Mouse (Mus musculus): ENCODE data around the gene Adamts2. TPM values are rescaled to one million over a fixed set of nuclear protein-coding genes. Genes with fewer than 3 reads are reported as not detected.

Adamts2 gene
- polyA plus RNA-seq, 1 experiment from 2014 or later = 13.6 TPM

GRCm38 (mm10) chr11:50624720-50625119 is 22.8 kb downstream of the Adamts2 start:
- Histone ChIP-seq H3K4me3 (replicated peaks) (no peak overlapping the region), H3K9ac (no peak overlapping the region), H3K27me3 (replicated peaks) (no peaks in the 10 kb centered on the region), H3K9me3 (no peaks in the 10 kb centered on the region), H3K27ac (no peak overlapping the region), H3K4me1 (peaks cover 30% of the 10 kb centered on the region), H3K36me3 (no peaks in the 10 kb centered on the region), H3K4me2 (no peak overlapping the region)
- WGBS = 56% methylated on average over 5 of the region's 5 CpGs
- ATAC-seq (ENCODE audit: insufficient read depth, low FRiP score, low read depth) = no peak

GRCm38 (mm10) chr11:50628915-50629314 is 27.0 kb downstream of the Adamts2 start:
- H3K27ac ChIP-seq = no peak overlapping the region
- no peak overlapping the region for H3K9ac ChIP-seq
- H3K9me3 ChIP-seq = no peaks in the 10 kb centered on the region
- no peak for ATAC-seq (ENCODE audit: insufficient read depth, low FRiP score, low read depth)
- no peak overlapping the region for H3K4me2 ChIP-seq
- no peaks in the 10 kb centered on the region for H3K27me3 ChIP-seq (replicated peaks)
- WGBS = 48% methylated on average over 3 of the region's 3 CpGs
- H3K4me3 ChIP-seq (replicated peaks) = no peak overlapping the region
- no peaks in the 10 kb centered on the region for H3K36me3 ChIP-seq
- peaks cover 23% of the 10 kb centered on the region for H3K4me1 ChIP-seq

DNA sequence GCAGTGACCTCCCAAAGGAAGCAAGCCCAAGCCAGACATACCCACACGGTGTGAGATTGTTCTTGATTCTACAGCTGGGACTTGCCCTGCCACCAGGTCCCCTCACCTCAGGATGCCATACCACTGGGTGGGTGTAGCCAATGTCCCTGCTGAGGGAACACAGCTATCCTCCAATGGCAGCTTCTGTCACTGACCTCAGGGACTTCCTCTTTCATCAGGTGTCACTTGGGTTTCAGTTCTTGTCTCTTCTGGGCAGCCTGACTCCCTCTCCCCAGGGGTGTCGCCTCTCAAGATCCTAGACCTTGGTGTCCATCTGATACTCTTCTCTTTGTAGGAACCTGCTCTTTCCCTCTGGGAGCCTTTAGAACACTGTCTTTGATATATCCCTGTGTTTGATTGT is 28.6 kb downstream of the Adamts2 start:
- no peak overlapping the region for H3K27ac ChIP-seq
- WGBS = 80% methylated on average over 2 of the region's 2 CpGs

DNA sequence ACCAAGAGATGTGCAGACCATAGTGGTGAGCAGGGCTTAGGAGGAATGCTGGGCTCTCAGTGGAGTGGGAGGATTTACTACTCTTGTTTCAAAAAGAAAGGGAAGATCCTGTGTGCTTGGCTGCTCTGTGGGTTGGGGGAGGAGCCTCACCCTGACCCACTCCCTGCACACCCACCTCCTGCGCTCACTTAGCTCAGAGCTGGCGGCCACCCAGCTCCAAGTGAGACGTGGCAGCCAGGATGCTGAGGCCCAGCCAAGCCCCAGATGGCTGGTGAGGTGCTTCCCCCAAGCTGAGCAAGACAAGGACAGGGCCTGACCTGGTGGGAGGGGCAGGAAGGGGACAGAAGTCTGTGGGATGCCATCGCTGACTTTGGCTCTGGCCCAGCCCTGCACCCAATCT is 30.4 kb downstream of the Adamts2 start:
- Histone ChIP-seq H3K9ac (no peak overlapping the region), H3K27me3 (replicated peaks) (no peaks in the 10 kb centered on the region), H3K4me3 (replicated peaks) (no peak overlapping the region), H3K27ac (peak overlapping the region; percentile 59), H3K36me3 (no peaks in the 10 kb centered on the region), H3K4me2 (no peak overlapping the region), H3K4me1 (peaks cover 24% of the 10 kb centered on the region), H3K9me3 (no peaks in the 10 kb centered on the region)
- ATAC-seq (ENCODE audit: insufficient read depth, low FRiP score, low read depth) = peak; percentile 75; the same call in 1 of the 2 replicates
- WGBS = 29% methylated on average over 4 of the region's 4 CpGs

More for the DNA sequence above, 28.6 kb downstream of the Adamts2 start:
- H3K27me3 ChIP-seq (replicated peaks) = no peaks in the 10 kb centered on the region
- H3K36me3 ChIP-seq = no peaks in the 10 kb centered on the region
- peaks cover 22% of the 10 kb centered on the region for H3K4me1 ChIP-seq
- no peak overlapping the region for H3K4me2 ChIP-seq
- ATAC-seq (ENCODE audit: insufficient read depth, low FRiP score, low read depth) = no peak
- no peak overlapping the region for H3K9ac ChIP-seq
- no peak overlapping the region for H3K4me3 ChIP-seq (replicated peaks)
- H3K9me3 ChIP-seq = no peaks in the 10 kb centered on the region

- 28% methylated on average over 2 of the region's 2 CpGs for WGBS
- H3K27ac ChIP-seq = peak overlapping the region; percentile 85
Measured at GRCm38 (mm10) chr11:50635051-50635590, 33.2 kb downstream of the Adamts2 start.

DNA sequence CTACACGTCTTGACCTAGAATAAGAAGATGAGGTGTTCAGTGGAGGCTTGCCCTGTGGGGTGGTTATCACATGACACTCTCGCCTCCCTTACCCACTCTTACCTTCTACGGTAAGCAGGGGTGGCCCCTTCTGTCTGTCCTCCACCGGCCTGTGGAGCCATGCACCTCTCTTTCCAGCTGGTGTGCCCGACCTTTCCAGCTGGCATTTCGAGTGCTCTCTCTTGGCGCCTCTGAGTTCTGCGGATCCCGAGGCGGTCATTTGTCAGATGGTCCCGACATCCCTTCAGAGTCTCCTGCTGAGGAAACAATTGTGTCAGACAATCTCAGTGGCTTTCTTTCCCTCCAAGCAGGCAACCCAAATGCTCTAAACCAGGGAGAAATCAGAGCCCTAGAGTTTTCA is 35.1 kb downstream of the Adamts2 start:
- peaks cover 14% of the 10 kb centered on the region for H3K4me1 ChIP-seq
- no peaks in the 10 kb centered on the region for H3K36me3 ChIP-seq
- no peak overlapping the region for H3K4me2 ChIP-seq
- no peaks in the 10 kb centered on the region for H3K9me3 ChIP-seq
- no peak overlapping the region for H3K27ac ChIP-seq
- ATAC-seq (ENCODE audit: insufficient read depth, low FRiP score, low read depth) = no peak
- H3K4me3 ChIP-seq (replicated peaks) = no peak overlapping the region
- WGBS = 92% methylated on average over 11 of the region's 11 CpGs
- no peaks in the 10 kb centered on the region for H3K27me3 ChIP-seq (replicated peaks)
- no peak overlapping the region for H3K9ac ChIP-seq

More at GRCm38 (mm10) chr11:50635051-50635590, 33.2 kb downstream of the Adamts2 start:
- H3K9ac ChIP-seq = no peak overlapping the region
- no peaks in the 10 kb centered on the region for H3K9me3 ChIP-seq
- H3K4me3 ChIP-seq (replicated peaks) = no peak overlapping the region
- H3K36me3 ChIP-seq = no peaks in the 10 kb centered on the region
- no peak overlapping the region for H3K4me2 ChIP-seq
- peak; percentile 33 for ATAC-seq (ENCODE audit: insufficient read depth, low FRiP score, low read depth)
- H3K27me3 ChIP-seq (replicated peaks) = no peaks in the 10 kb centered on the region
- H3K4me1 ChIP-seq = peaks cover 24% of the 10 kb centered on the region

DNA sequence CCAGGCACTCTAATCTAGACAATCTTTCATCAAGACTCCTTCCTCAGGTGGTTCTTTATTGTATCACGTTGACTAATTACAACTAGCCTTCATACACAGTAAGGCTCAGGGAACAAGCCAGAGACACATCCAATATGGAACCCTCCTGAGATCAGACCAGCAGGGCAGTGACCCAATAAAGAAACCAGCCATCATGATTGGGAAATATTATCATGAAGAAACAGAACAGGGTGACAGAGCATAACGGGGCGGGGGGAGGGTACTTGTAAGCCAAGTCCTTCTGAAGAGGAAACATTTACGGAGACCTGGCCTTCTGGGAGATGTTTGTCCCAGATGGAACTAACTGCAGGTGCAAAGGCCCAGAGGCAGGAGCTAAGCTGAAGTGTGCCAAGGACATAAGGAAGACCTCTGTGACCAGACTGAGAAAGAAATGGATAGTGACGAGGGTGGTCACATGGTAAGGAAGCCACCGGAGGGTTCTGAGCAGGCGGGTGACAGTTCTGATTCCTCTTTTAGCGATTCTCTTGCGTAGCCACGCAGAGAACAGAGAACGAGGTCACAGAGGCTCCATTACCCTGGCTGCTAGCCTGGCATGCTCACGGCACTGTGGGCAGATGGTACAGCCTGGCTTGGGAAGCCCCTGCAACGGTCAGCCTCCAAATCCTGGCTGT is 36.4 kb downstream of the Adamts2 start:
- WGBS = 94% methylated on average over 13 of the region's 13 CpGs

DNA sequence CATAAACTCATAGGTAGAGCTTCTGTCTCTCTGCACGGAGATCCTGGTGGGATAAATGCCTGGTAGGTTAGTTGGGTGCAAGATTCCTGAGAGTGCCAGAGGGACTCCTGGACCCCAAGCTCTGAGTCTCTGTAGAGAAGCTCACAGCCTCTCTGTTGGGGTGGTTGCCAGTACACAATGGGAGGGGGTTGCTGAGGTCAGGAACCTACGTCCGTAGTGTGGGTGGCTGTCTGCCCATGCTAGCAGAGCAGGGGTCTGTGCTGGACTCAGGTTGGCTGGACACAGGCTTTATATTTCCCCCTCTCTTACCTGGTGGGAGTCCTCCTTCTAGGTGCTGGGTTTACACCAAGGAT is 37.0 kb downstream of the Adamts2 start:
- ATAC-seq (ENCODE audit: insufficient read depth, low FRiP score, low read depth) = no peak
- Histone ChIP-seq H3K27ac (no peak overlapping the region), H3K9me3 (no peaks in the 10 kb centered on the region), H3K27me3 (replicated peaks) (no peaks in the 10 kb centered on the region), H3K4me1 (peaks cover 11% of the 10 kb centered on the region), H3K9ac (no peak overlapping the region), H3K4me3 (replicated peaks) (no peak overlapping the region), H3K4me2 (no peak overlapping the region), H3K36me3 (no peaks in the 10 kb centered on the region)
- 83% methylated on average over 3 of the region's 3 CpGs for WGBS

More for the DNA sequence above, 36.4 kb downstream of the Adamts2 start:
- H3K36me3 ChIP-seq = no peaks in the 10 kb centered on the region
- H3K9ac ChIP-seq = no peak overlapping the region
- no peak for ATAC-seq (ENCODE audit: insufficient read depth, low FRiP score, low read depth)
- H3K4me3 ChIP-seq (replicated peaks) = no peak overlapping the region
- no peak overlapping the region for H3K27ac ChIP-seq
- no peak overlapping the region for H3K4me2 ChIP-seq
- peaks cover 11% of the 10 kb centered on the region for H3K4me1 ChIP-seq
- H3K27me3 ChIP-seq (replicated peaks) = no peaks in the 10 kb centered on the region
- H3K9me3 ChIP-seq = no peaks in the 10 kb centered on the region

DNA sequence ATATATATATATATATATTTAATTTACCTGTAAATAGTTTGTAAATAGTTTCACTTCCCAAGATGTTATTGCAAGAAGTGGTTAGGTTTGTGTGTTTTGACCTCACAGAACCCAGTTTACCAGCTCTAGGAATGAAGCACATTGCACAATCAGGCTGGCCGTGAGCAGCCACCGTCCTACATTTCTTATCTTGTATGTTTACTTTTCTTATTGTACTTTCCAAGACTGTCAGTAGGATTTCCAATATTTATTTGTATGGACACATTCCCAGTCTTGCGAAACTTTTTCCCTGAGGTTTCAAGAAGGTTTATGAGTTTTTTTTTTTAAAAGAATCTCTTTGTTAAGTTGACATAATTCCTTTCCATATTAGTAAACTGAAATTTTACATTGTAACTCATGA is 40.7 kb downstream of the Adamts2 start:
- Histone ChIP-seq H3K4me1 (peaks cover 8% of the 10 kb centered on the region; the same call in 1 of the 2 replicates), H3K9ac (no peak overlapping the region), H3K27me3 (replicated peaks) (no peaks in the 10 kb centered on the region), H3K4me3 (replicated peaks) (no peak overlapping the region), H3K27ac (no peak overlapping the region), H3K9me3 (no peaks in the 10 kb centered on the region), H3K4me2 (no peak overlapping the region), H3K36me3 (no peaks in the 10 kb centered on the region)
- 26% methylated on average over 3 of the region's 3 CpGs for WGBS
- no peak for ATAC-seq (ENCODE audit: insufficient read depth, low FRiP score, low read depth)

- H3K4me1 ChIP-seq = peaks cover 8% of the 10 kb centered on the region; the same call in 1 of the 2 replicates
- H3K36me3 ChIP-seq = no peaks in the 10 kb centered on the region
- H3K4me3 ChIP-seq (replicated peaks) = no peak overlapping the region
- no peak overlapping the region for H3K9ac ChIP-seq
- peak overlapping the region; percentile 73 for H3K27ac ChIP-seq
- 19% methylated on average over 4 of the region's 4 CpGs for WGBS
- peak; percentile 88 for ATAC-seq (ENCODE audit: insufficient read depth, low FRiP score, low read depth)
- no peak overlapping the region for H3K4me2 ChIP-seq
- no peaks in the 10 kb centered on the region for H3K27me3 ChIP-seq (replicated peaks)
- H3K9me3 ChIP-seq = peaks cover 2% of the 10 kb centered on the region; the same call in 1 of the 2 replicates
Measured at GRCm38 (mm10) chr11:50646148-50646547, 44.3 kb downstream of the Adamts2 start.

GRCm38 (mm10) chr11:50648143-50648807 is 46.4 kb downstream of the Adamts2 start:
- Histone ChIP-seq H3K4me2 (no peak overlapping the region), H3K4me1 (peaks cover 8% of the 10 kb centered on the region; the same call in 1 of the 2 replicates), H3K9ac (no peak overlapping the region), H3K27me3 (replicated peaks) (no peaks in the 10 kb centered on the region), H3K4me3 (replicated peaks) (no peak overlapping the region), H3K9me3 (peaks cover 2% of the 10 kb centered on the region; the same call in 1 of the 2 replicates), H3K27ac (no peak overlapping the region), H3K36me3 (no peaks in the 10 kb centered on the region)
- 87% methylated on average over 4 of the region's 4 CpGs for WGBS
- ATAC-seq (ENCODE audit: insufficient read depth, low FRiP score, low read depth) = no peak

DNA sequence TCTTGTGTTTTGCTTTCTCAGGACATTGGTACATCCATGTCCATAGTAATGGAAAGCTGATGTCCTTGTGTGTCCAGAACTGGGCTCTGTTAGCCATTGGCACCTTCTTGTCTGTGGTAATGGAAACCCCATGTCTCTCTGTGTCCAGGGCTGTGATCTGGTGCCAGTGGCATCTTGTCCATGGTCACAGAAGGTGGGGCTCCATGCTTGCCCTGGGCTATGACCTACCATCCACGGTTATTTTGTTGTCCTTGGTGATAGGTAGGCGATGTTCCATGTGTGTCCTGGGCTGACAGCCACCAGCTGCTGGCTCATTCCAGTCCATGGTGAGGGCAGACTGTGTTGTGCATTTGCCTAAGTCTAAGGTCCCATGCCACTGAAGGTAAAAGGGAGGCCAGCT is 48.2 kb downstream of the Adamts2 start:
- H3K27ac ChIP-seq = no peak overlapping the region
- H3K4me3 ChIP-seq (replicated peaks) = no peak overlapping the region
- H3K36me3 ChIP-seq = no peaks in the 10 kb centered on the region
- peaks cover 14% of the 10 kb centered on the region; the same call in 1 of the 2 replicates for H3K4me1 ChIP-seq
- no peak overlapping the region for H3K4me2 ChIP-seq
- H3K9ac ChIP-seq = no peak overlapping the region
- ATAC-seq (ENCODE audit: insufficient read depth, low FRiP score, low read depth) = no peak
- peaks cover 2% of the 10 kb centered on the region; the same call in 1 of the 2 replicates for H3K9me3 ChIP-seq
- H3K27me3 ChIP-seq (replicated peaks) = no peaks in the 10 kb centered on the region
- 80% methylated on average over 2 of the region's 2 CpGs for WGBS
